Mouse (Mus musculus) Patski (cell line): ENCODE data around the gene Rflnb. TPM values are rescaled to one million over a fixed set of nuclear protein-coding genes. Genes with fewer than 3 reads are reported as not detected.

Experiments
- ATAC-seq: fragments of 100-300 bp; one replicate; pipeline ENCODE4 v1.8.0; 2021
- CTCF ChIA-PET: fragments of 350-600 bp; sonication (Branson Sonifier 250); formaldehyde crosslinking; loops from one replicate; lab custom pipeline; 2022; ENCODE audit warnings: inconsistent platforms; lab: Charles Lee
- POLR2A ChIA-PET: fragments of 350-600 bp; sonication (Branson Sonifier 250); formaldehyde crosslinking; loops from one replicate; lab custom pipeline; 2022; ENCODE audit warnings: antibody characterized with exemption, inconsistent platforms; lab: Charles Lee
- DNase-seq: peaks from one replicate; pipeline ENCODE4 v3.0.0-alpha.2; 2011; ENCODE audit warnings: low read depth, low spot score
- H3K27me3 ChIP-seq: fragments of 371-371 bp; one replicate; pipeline ENCODE4 v1.5.1; 2021
- CTCF ChIP-seq: fragments of 100-300 bp; IDR thresholded peaks from one replicate; pipeline ENCODE4 v1.5.1; 2021
- in situ Hi-C: fragments of 300-500 bp; cut with MboI; formaldehyde crosslinking; loops from 3 replicates; pipeline ENCODE4 v1.11.1; 2018; ENCODE audit warnings: low pct_unique_long_range_greater_than_20kb, mixed read lengths
- polyA plus RNA-seq: library from polyadenylated mRNA; unstranded; gene quantifications from one replicate; pipeline ENCODE4 v1.2.3, GENCODE M21; 2021

Rflnb gene
- polyA plus RNA-seq, 1 experiment from 2014 or later, result 3.5 TPM

DNA sequence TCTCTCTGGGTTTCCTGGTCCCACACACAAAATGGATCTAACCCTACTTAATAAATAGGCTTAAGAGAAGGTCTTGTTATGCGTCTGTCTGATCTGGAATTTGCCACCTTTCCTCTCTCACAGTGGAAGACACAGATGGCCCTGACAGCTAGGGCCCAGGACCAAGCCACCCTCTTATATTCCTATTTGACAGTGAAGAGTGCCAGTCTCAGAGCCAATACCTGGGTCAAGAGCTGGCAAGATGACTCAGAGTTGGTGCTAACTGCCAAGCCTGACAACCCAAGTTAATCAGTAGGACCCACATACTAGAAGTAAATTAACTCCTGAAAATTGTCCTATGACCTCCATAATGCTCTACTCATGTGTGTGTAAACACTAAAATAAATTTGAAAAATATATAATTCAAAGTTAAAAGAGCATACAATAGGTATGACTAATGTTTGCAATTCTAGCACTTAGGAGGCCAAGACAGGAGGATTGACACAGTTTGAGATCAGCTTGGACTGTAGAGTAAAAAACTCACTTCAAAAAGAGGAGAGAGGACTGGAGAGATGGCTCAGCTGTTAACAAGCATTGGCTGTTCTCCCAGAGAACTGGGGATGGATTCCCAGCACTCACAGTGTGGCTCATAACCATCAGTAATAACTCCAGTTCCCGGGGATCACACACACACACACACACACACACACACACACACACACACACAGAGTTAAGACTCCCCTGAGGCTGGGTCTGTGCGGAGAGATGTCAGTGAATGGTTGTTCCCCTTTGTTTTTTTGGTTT lies 11.9 kb upstream of the Rflnb start:
- no peaks in the 10 kb centered on the region for H3K27me3 ChIP-seq
- TF ChIP-seq CTCF, result no peak
- ChIA-PET POLR2A (no interaction called here), CTCF (no interaction called here)
- ATAC-seq (no peak), DNase-seq (no peak)
- in situ Hi-C loops, result no loop called here

DNA sequence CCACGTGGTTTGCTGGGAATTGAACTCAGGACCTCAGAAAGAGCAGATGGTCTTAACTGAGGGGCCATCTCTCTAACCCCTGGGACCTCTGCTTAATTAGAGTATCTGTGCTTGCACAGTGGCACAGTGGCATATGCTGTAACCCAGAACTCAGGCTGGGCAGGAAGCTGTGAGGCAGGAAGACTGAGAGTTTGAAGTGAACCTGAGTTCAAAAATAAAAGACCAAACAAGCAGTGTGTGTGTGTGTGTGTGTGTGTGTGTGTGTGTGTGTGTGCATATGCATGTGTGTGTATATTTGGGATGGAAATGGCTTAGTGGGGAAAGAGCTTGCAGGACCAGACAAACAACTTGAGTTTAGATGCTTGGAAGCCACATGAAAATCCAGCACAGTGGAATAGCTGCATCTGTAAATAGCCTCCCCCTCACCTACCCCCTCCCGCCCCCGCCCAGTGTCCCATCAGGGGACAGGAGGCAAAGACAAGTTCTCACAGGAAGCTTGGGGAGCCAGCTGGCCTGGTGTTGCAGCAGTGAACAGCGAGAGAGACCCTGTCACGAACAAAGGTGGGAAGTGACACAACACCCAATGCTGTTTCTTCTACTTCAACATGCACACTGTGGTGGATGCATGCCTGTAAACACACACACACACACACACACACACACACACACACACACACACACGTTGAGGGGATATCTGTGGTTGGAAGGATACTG lies 10.2 kb upstream of the Rflnb start:
- TF ChIP-seq CTCF, result no peak
- ChIA-PET POLR2A (interaction anchor here (0.6 kb wide), 1 partner anchor 34 kb away, joined by 4 read pairs; no protein-coding TSS in a partner anchor), CTCF (no interaction called here)
- no peak for DNase-seq
- in situ Hi-C loops, result no loop called here
- no peak for ATAC-seq
- H3K27me3 ChIP-seq, result no peaks in the 10 kb centered on the region

DNA sequence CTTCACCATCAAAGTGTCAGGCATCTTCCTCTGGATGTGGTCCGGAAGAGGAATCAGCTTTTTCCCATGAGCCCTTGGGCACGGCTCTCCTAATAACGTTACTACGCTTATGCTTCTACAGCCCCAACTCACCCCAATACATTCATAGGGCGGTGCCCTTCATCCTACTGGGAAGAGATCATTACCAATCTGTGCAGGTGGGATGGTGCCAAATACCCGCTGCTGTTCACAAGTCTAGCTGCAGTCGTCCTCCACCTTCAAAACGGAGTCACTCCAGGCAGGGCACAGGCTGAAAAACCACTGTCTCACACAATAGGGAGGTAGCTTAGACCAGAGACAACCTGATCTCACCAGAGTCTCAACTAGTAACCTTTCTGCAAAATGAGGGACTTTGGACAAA lies 7.6 kb upstream of the Rflnb start:
- no peak for TF ChIP-seq CTCF
- POLR2A ChIA-PET, result no interaction called here
- in situ Hi-C loops, result no loop called here
- no peak for ATAC-seq
- DNase-seq, result no peak
- H3K27me3 ChIP-seq, result peaks cover 5% of the 10 kb centered on the region
- CTCF ChIA-PET, result interaction anchor here (1.5 kb wide), 1 partner anchor 10 kb away, joined by 4 read pairs; no protein-coding TSS in a partner anchor

DNA sequence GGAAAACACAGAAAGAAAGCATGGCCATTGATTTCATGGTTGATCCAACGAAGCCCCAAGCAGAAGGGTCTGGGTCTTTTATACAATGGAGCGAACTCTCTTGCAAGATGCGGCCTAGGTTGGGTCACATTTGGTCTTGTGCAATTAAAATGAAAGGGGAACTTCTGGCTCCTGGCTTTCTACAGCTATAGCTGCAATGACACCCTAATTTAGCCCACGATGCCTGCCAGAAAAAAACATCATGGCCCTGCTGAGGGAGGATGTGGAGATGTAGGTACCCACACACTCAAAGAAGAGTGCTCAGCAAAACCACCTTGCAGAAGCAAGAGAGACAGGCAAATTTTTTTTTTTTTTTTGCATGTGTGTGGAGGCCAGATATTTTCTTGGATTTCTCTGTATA lies 6.3 kb upstream of the Rflnb start:
- TF ChIP-seq CTCF, result no peak
- in situ Hi-C loops, result no loop called here
- ChIA-PET POLR2A (no interaction called here), CTCF (no interaction called here)
- peaks cover 5% of the 10 kb centered on the region for H3K27me3 ChIP-seq
- DNase-seq (no peak), ATAC-seq (no peak)

DNA sequence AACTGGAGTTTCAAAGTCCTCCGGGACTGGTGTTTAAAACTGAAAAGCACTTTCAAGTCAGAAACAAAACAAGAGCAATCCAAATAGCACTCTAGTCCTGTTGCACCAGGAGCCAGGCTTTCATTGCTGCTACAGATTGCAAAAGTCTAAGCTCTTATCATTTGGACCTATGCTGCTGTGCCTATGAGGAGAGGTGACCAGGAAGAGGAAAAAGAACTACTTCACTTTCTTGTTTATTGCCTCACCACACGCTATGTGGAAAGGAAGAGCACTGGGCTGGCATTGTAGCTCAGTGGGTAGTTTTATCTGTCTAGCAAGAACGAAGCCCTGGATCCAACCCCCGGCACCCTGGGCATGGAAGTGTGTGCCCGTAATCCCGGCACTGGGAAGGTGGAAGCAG lies 5.8 kb upstream of the Rflnb start:
- ChIA-PET POLR2A (no interaction called here), CTCF (no interaction called here)
- DNase-seq, result no peak
- H3K27me3 ChIP-seq, result peaks cover 5% of the 10 kb centered on the region
- no peak for ATAC-seq
- in situ Hi-C loops, result no loop called here
- no peak for TF ChIP-seq CTCF

DNA sequence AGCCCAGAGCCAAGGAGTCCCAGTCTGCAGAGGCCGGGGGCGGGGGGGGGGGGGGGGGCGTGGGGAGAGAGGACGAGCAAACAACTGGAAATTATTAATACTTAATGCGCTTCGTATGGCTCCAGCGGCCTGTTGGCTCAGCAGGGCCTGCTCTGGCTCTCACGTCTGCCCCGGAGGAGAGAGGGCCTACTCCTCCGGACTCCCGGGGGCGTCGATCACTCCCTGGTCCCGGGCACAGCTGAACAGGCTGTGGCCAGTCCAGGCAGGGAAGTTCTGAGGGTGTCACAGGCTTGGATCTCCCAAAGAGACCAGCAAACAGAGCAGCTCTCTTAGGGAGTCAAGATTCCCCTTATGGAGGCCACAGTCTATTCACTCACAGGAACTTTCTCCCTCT lies 487 bp upstream of the Rflnb start:
- ChIA-PET POLR2A (interaction anchor here (0.9 kb wide), 1 partner anchor 8 kb away, joined by 4 read pairs; no protein-coding TSS in a partner anchor), CTCF (no interaction called here)
- no peak for DNase-seq
- H3K27me3 ChIP-seq, result peaks cover 5% of the 10 kb centered on the region
- no peak for ATAC-seq
- in situ Hi-C loops, result no loop called here
- TF ChIP-seq CTCF, result no peak

DNA sequence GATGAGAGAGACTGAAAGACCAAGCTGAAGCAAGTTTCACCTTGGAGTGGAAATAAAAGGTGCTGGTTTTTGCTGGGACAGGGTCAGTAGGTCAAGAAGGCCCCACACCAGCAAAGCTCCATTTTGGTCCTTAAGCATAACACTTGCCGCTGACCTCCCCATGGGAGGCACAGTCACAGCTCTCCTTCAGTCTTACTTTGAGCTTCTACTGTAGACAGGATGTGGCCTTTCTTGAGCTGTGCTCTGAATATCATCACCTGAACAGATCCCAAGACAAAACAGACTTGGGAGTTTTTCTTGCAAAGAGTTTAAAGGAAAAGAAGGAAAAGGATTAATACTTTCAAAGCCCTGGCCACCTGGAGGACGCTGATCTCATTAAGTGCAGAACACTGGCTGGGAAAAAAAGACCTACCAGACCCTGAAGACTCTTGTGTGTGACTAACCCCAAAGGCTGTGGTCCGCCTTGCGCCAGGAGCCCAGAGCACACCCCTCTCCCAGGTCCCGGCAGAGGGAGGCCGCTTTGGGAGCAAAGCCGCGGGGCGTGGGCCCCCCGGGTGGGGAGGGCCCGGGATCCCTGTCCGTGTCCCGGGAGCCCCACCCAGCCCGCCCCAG lies 949 bp downstream of the Rflnb start:
- in situ Hi-C loops, result no loop called here
- ChIA-PET POLR2A (no interaction called here), CTCF (interaction anchor here (1.6 kb wide), 1 partner anchor 10 kb away, joined by 3 read pairs; no protein-coding TSS in a partner anchor)
- no peaks in the 10 kb centered on the region for H3K27me3 ChIP-seq
- ATAC-seq (no peak), DNase-seq (no peak)
- TF ChIP-seq CTCF, result no peak

DNA sequence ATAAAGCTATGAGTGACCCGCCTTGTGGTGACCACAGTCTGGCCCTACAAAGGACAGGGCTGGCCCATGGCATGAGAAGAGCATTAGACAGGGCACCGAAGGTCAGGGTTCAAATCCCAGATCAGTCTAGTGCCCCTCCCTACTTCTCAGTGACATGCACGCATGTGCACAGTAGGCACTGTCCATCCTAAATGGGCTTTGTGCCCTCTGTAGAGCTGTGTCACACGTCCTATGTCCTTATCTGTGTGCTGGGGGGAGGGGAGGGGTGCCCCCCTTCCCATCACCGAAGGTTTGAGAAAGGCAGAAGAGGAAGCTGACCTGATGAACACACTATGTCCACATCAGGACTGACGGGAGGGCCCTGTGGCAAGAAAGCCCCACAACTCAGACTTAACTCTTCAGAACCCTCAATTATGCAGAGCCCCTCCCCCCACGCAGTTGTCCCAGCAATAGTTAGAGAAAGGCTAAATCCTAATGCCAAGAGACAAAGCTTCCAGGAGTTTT lies 2.5 kb downstream of the Rflnb start:
- H3K27me3 ChIP-seq, result no peaks in the 10 kb centered on the region
- ChIA-PET CTCF (interaction anchor here (1.6 kb wide), 1 partner anchor 11 kb away, joined by 3 read pairs; no protein-coding TSS in a partner anchor), POLR2A (no interaction called here)
- ATAC-seq, result no peak
- no peak for TF ChIP-seq CTCF
- in situ Hi-C loops, result no loop called here
- DNase-seq, result no peak

DNA sequence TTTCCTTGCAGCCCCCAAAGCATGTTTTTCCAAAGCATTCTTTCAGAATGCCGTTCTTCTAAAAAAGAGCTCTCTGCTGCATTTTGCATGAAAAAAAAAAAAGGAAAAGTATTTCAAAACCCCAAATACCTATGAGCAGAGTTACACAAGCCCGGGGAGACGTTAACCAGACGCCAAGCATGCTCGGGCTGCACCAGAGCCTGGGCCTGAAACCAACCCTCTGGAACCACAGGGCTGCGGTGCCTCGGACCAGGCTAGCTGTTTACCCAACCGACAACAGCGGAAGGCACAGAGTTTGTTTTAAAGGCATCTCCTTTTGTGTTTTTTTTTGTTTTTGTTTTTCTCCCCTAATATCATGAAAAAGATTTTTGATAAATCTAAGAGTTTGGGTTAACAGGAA lies 6.7 kb downstream of the Rflnb start:
- DNase-seq (no peak), ATAC-seq (no peak)
- POLR2A ChIA-PET, result interaction anchor here (0.6 kb wide), 1 partner anchor 43 kb away, joined by 3 read pairs; no protein-coding TSS in a partner anchor
- no peak for TF ChIP-seq CTCF
- in situ Hi-C loops, result no loop called here
- CTCF ChIA-PET, result interaction anchor here (0.7 to 1.0 kb wide), 2 partner anchors 10 to 50 kb away, joined by 3 to 4 read pairs; no protein-coding TSS in a partner anchor
- H3K27me3 ChIP-seq, result no peaks in the 10 kb centered on the region

DNA sequence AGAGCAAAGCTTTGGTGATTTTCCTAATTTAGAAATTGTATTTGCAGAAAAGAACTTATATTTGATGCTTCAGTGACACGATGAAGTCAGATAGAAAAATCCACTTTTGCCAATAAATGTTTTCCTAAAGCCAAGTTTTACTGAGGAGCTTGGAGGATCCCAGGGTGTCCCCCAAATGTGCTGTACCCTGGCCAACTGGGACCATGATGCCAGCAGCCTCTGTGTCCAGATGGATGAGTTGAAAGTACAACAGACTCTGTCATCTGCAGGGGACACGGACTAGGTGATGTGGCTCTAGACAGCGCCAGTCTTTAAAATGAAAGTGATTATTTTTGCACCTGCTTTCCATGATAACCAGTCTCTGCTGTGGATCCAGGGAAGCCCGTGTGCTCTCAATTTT lies 7.7 kb downstream of the Rflnb start:
- no peak for ATAC-seq
- no peak for DNase-seq
- ChIA-PET CTCF (no interaction called here), POLR2A (no interaction called here)
- no peak for TF ChIP-seq CTCF
- in situ Hi-C loops, result no loop called here
- no peaks in the 10 kb centered on the region for H3K27me3 ChIP-seq
